Mouse (Mus musculus) testis, adult 2 months (tissue): Measurements from ENCODE around the gene Abca2.

ENCODE experiments used
- CTCF ChIP-seq: fragments of 200-500 bp; IDR thresholded peaks from 2 replicates; pipeline ENCODE4 v1.5.1; 2012; ENCODE audit warnings: low read depth, mild to moderate bottlenecking, inconsistent platforms, low read length, moderate library complexity; ENCODE audit not compliant: control insufficient read depth, insufficient read depth, insufficient replicate concordance
- POLR2A ChIP-seq: fragments of 200-500 bp; IDR thresholded peaks from 2 replicates; pipeline ENCODE4 v1.6.1; 2012; ENCODE audit warnings: low read depth, mild to moderate bottlenecking, inconsistent platforms, low read length, moderate library complexity; ENCODE audit not compliant: control insufficient read depth

GRCm38 (mm10) chr2:25417426-25417825 is 11.1 kb upstream of the Abca2 start:
- TF ChIP-seq POLR2A (no peak), CTCF (no peak)
